Mouse (Mus musculus) stomach, embryonic 14.5 days (tissue): ENCODE data around the gene Cdiptos. TPM values are rescaled to one million over a fixed set of nuclear protein-coding genes. Genes with fewer than 3 reads are reported as not detected.

Source experiments
- ATAC-seq: fragments of 200-750 bp; cut with Nextera tagmentation; 2 replicates; pipeline ENCODE4 v1.8.0; 2017; ENCODE audit warnings: low read depth, moderate TSS enrichment; ENCODE audit not compliant: insufficient number of reproducible peaks, insufficient read depth, low FRiP score
- H3K27ac ChIP-seq: fragments of 300-500 bp; sonication (generic); 2 replicates; pipeline ENCODE4 v1.5.1; 2014; ENCODE audit warnings: mild to moderate bottlenecking, low read length, moderate library complexity, mixed read lengths
- H3K27me3 ChIP-seq: fragments of 300-500 bp; sonication (generic); 2 replicates; pipeline ENCODE4 v1.6.1; 2014; ENCODE audit warnings: low read length, control low read depth, mixed read lengths; ENCODE audit not compliant: control insufficient read depth, insufficient read depth
- H3K36me3 ChIP-seq: fragments of 300-500 bp; sonication (generic); 2 replicates; pipeline ENCODE4 v1.6.1; 2014; ENCODE audit warnings: mild to moderate bottlenecking, control low read depth, low read length, moderate library complexity, mixed read lengths; ENCODE audit not compliant: control insufficient read depth, insufficient read depth
- H3K4me1 ChIP-seq: fragments of 300-500 bp; sonication (generic); 2 replicates; pipeline ENCODE4 v1.6.1; 2014; ENCODE audit warnings: low read length, control low read depth, mixed read lengths; ENCODE audit not compliant: control insufficient read depth, insufficient read depth
- H3K4me2 ChIP-seq: fragments of 300-500 bp; sonication (generic); replicated peaks from 2 replicates; pipeline ENCODE4 v1.6.1; 2014; ENCODE audit warnings: low read depth, low read length, control low read depth
- H3K4me3 ChIP-seq: fragments of 300-500 bp; sonication (generic); 2 replicates; pipeline ENCODE4 v1.5.1; 2014; ENCODE audit warnings: low read depth, low read length, control low read depth
- H3K9ac ChIP-seq: fragments of 300-500 bp; sonication (generic); replicated peaks from 2 replicates; pipeline ENCODE4 v1.6.1; 2014; ENCODE audit warnings: low read depth, mild to moderate bottlenecking, control low read depth, low read length, moderate library complexity, mixed read lengths
- H3K9me3 ChIP-seq: fragments of 300-500 bp; sonication (generic); 2 replicates; pipeline ENCODE4 v1.6.1; 2016; ENCODE audit warnings: low read depth, low read length, control low read depth; ENCODE audit not compliant: control insufficient read depth
- WGBS: fragments of 180-500 bp; shearing (Covaris S2); extraction: QIAGEN DNeasy Blood & Tissue Kit; methylation state at CpG from one replicate; pipeline ENCODE4 v1.1.7; 2014; 5-methylcytosine and 5-hydroxymethylcytosine counted together
- polyA plus RNA-seq: library from polyadenylated mRNA; unstranded; fragments of >200 nt; fragmentation: Nextera tagmentation; extraction: Ambion mirVana; gene quantifications from 2 replicates; pipeline ENCODE4 v1.2.1, GENCODE M21; 2014

Cdiptos gene
- 1.6 and 2.8 TPM in 2 replicates for polyA plus RNA-seq

GRCm38 (mm10) chr7:126975950-126976866 lies at the start of gene Cdiptos:
Gene Cdiptos, minus strand, starts transcription at chr7:126976098.
- peak within 1 kb of the TSS; percentile 54 for H3K4me2 ChIP-seq
- under 1% methylated on average over 53 of the region's 55 CpGs for WGBS
- H3K4me3 ChIP-seq, result peak within 1 kb of the TSS; percentile 100
- peak; percentile 93 for ATAC-seq
- H3K36me3 ChIP-seq, result peaks cover 25% of the 10 kb centered on the region
- no peaks in the 10 kb centered on the region for H3K9me3 ChIP-seq
- H3K27me3 ChIP-seq, result no peaks in the 10 kb centered on the region
- H3K4me1 ChIP-seq, result peaks cover 4% of the 10 kb centered on the region; the same call in 1 of the 2 replicates
- H3K27ac ChIP-seq, result peak within 1 kb of the TSS; percentile 96
- peak within 1 kb of the TSS; percentile 98 for H3K9ac ChIP-seq

GRCm38 (mm10) chr7:127024755-127025555 lies 49.1 kb upstream of the Cdiptos start:
- Histone ChIP-seq H3K36me3 (peaks cover 35% of the 10 kb centered on the region), H3K27ac (peak overlapping the region; percentile 99), H3K4me2 (peak overlapping the region; percentile 99), H3K9ac (peak overlapping the region; percentile 99), H3K4me3 (peak overlapping the region; percentile 95), H3K9me3 (no peaks in the 10 kb centered on the region), H3K4me1 (peaks cover 46% of the 10 kb centered on the region), H3K27me3 (no peaks in the 10 kb centered on the region)
- ATAC-seq, result peak; percentile 14; the same call in 1 of the 2 replicates
- under 1% methylated on average over 30 of the region's 30 CpGs for WGBS

- ATAC-seq, result no peak
- Histone ChIP-seq H3K36me3 (peaks cover 30% of the 10 kb centered on the region), H3K27ac (peak overlapping the region; percentile 99; the same call in 1 of the 2 replicates), H3K4me3 (peak overlapping the region; percentile 95), H3K9me3 (no peaks in the 10 kb centered on the region), H3K27me3 (no peaks in the 10 kb centered on the region), H3K9ac (peak overlapping the region; percentile 99), H3K4me1 (peaks cover 55% of the 10 kb centered on the region), H3K4me2 (peak overlapping the region; percentile 99)
- WGBS, result 15% methylated on average over 19 of the region's 19 CpGs
Measured at GRCm38 (mm10) chr7:127023896-127024690, 48.2 kb upstream of the Cdiptos start.

- Histone ChIP-seq H3K27ac (no peak overlapping the region; the same call in 1 of the 2 replicates), H3K4me3 (peak overlapping the region; percentile 95), H3K9me3 (no peaks in the 10 kb centered on the region), H3K36me3 (peaks cover 30% of the 10 kb centered on the region), H3K9ac (peak overlapping the region; percentile 40; the same call in 1 of the 2 replicates), H3K4me1 (peaks cover 62% of the 10 kb centered on the region), H3K4me2 (peak overlapping the region; percentile 99), H3K27me3 (no peaks in the 10 kb centered on the region)
- no peak for ATAC-seq
- 73% methylated on average over 13 of the region's 13 CpGs for WGBS
Measured at GRCm38 (mm10) chr7:127023272-127023691, 47.4 kb upstream of the Cdiptos start.

- H3K4me1 ChIP-seq, result peaks cover 60% of the 10 kb centered on the region
- peaks cover 30% of the 10 kb centered on the region for H3K36me3 ChIP-seq
- no peaks in the 10 kb centered on the region for H3K9me3 ChIP-seq
- ATAC-seq, result no peak
- peak overlapping the region; percentile 99 for H3K4me2 ChIP-seq
- no peak overlapping the region; the same call in 1 of the 2 replicates for H3K9ac ChIP-seq
- no peaks in the 10 kb centered on the region for H3K27me3 ChIP-seq
- H3K27ac ChIP-seq, result peak overlapping the region; percentile 1; the same call in 1 of the 2 replicates
- peak overlapping the region; percentile 95; the same call in 1 of the 2 replicates for H3K4me3 ChIP-seq
- whole genome bisulfite sequencing, result 82% methylated on average over 7 of the region's 7 CpGs
Measured at GRCm38 (mm10) chr7:127022528-127023271, 46.8 kb upstream of the Cdiptos start.

GRCm38 (mm10) chr7:127021563-127022527 lies 45.9 kb upstream of the Cdiptos start:
- H3K4me1 ChIP-seq, result peaks cover 60% of the 10 kb centered on the region
- no peak for ATAC-seq
- WGBS, result 32% methylated on average over 5 of the region's 5 CpGs

More at GRCm38 (mm10) chr7:127021563-127022527, 45.9 kb upstream of the Cdiptos start:
- no peaks in the 10 kb centered on the region for H3K27me3 ChIP-seq
- peak overlapping the region; percentile 51 for H3K4me3 ChIP-seq
- H3K27ac ChIP-seq, result peak overlapping the region; percentile 86
- H3K9me3 ChIP-seq, result no peaks in the 10 kb centered on the region
- peaks cover 30% of the 10 kb centered on the region for H3K36me3 ChIP-seq
- H3K9ac ChIP-seq, result 0 out of 2 replicates have a peak overlapping the region, but pooled peaks have one; percentile 45
- peak overlapping the region; percentile 87 for H3K4me2 ChIP-seq
